Mouse (Mus musculus) left cerebral cortex, postnatal 14 days (tissue): ENCODE data around the gene 9530068E07Rik. TPM values are rescaled to one million over a fixed set of nuclear protein-coding genes. Genes with fewer than 3 reads are reported as not detected.
A peak's percentile ranks its signal among the peaks of the same experiment; 100 is the strongest.

ENCODE experiments used
- DNase-seq, 2 experiments: peaks; one replicate each; pipeline ENCODE4 v3.0.0; 2021 to 2022; ENCODE audit warnings: low spot score in 2 of 2, mixed read lengths in 1 of 2
- intact Hi-C: fragments of 180-260 bp; cut with DNase I; formaldehyde crosslinking; loops from one replicate; pipeline ENCODE4 v1.15.1; 2025
- total RNA-seq, 2 experiments: library from RNA; stranded (reverse); gene quantifications; 2 replicates each; pipeline ENCODE4 v1.2.3; 2021

9530068E07Rik gene
- total RNA-seq, 2 experiments from 2014 or later = 71.7 to 77.3 TPM

- DNase-seq = no peak
- intact Hi-C loops = no loop called here
Measured at GRCm38 (mm10) chr11:52409316-52409715, 13.1 kb downstream of the 9530068E07Rik start.

GRCm38 (mm10) chr11:52418358-52418757 lies 22.1 kb downstream of the 9530068E07Rik start:
- intact Hi-C loops = no loop called here
- DNase-seq = no peak

- intact Hi-C loops = no loop called here
- no peak for DNase-seq
Measured at GRCm38 (mm10) chr11:52419246-52419645, 23.0 kb downstream of the 9530068E07Rik start.

- no peak for DNase-seq
- intact Hi-C loops = loop anchor here (2.0 to 10.0 kb wide), 3 partner anchors 612 to 835 kb away; no protein-coding TSS in a partner anchor
Measured at GRCm38 (mm10) chr11:52419861-52420260, 23.6 kb downstream of the 9530068E07Rik start.

- no peak for DNase-seq
- intact Hi-C loops = loop anchor here (2.0 to 10.0 kb wide), 3 partner anchors 612 to 834 kb away; no protein-coding TSS in a partner anchor
Measured at GRCm38 (mm10) chr11:52420296-52421052, 24.2 kb downstream of the 9530068E07Rik start.

GRCm38 (mm10) chr11:52421053-52421778 lies 25.0 kb downstream of the 9530068E07Rik start:
- intact Hi-C loops = loop anchor here (2.0 to 10.0 kb wide), 3 partner anchors 611 to 834 kb away; no protein-coding TSS in a partner anchor
- DNase-seq = peak; percentile 82 to 86

- intact Hi-C loops = loop anchor here (5.0 to 10.0 kb wide), 2 partner anchors 338 to 715 kb away; no protein-coding TSS in a partner anchor
- DNase-seq = no peak
Measured at GRCm38 (mm10) chr11:52429440-52429839, 33.2 kb downstream of the 9530068E07Rik start.

GRCm38 (mm10) chr11:52431594-52431993 lies 35.4 kb downstream of the 9530068E07Rik start:
- intact Hi-C loops = no loop called here

GRCm38 (mm10) chr11:52432148-52432547 lies 35.9 kb downstream of the 9530068E07Rik start:
- intact Hi-C loops = no loop called here
- DNase-seq = no peak

More at GRCm38 (mm10) chr11:52431594-52431993, 35.4 kb downstream of the 9530068E07Rik start:
- DNase-seq = peak; percentile 42 to 46

- intact Hi-C loops = no loop called here
- DNase-seq = peak; percentile 42 to 62
Measured at GRCm38 (mm10) chr11:52433076-52433796, 37.0 kb downstream of the 9530068E07Rik start.

- intact Hi-C loops = no loop called here
- no peak for DNase-seq
Measured at GRCm38 (mm10) chr11:52433797-52434195, 37.6 kb downstream of the 9530068E07Rik start.

- intact Hi-C loops = no loop called here
- DNase-seq = no peak
Measured at GRCm38 (mm10) chr11:52435466-52435865, 39.2 kb downstream of the 9530068E07Rik start.

- DNase-seq = peak; percentile 54 to 87
- intact Hi-C loops = no loop called here
Measured at GRCm38 (mm10) chr11:52437123-52437522, 40.9 kb downstream of the 9530068E07Rik start.

GRCm38 (mm10) chr11:52441096-52441495 lies 44.9 kb downstream of the 9530068E07Rik start:
- DNase-seq = no peak
- intact Hi-C loops = no loop called here

- intact Hi-C loops = no loop called here
- no peak for DNase-seq
Measured at GRCm38 (mm10) chr11:52447242-52447641, 51.0 kb downstream of the 9530068E07Rik start.

- DNase-seq = no peak
- intact Hi-C loops = no loop called here
Measured at GRCm38 (mm10) chr11:52449004-52449403, 52.8 kb downstream of the 9530068E07Rik start.

GRCm38 (mm10) chr11:52458281-52458680 lies 62.1 kb downstream of the 9530068E07Rik start:
- DNase-seq = no peak
- intact Hi-C loops = no loop called here
